Mouse (Mus musculus) layer of hippocampus, postnatal 36 days (tissue): ENCODE measurements around the gene Nap1l1. TPM values are rescaled to one million over a fixed set of nuclear protein-coding genes. Genes with fewer than 3 reads are reported as not detected.

Source experiments
- DNase-seq, 2 experiments: peaks; one replicate each; pipeline ENCODE4 v3.0.0; 2022
- total RNA-seq, 2 experiments: library from RNA; stranded (reverse); gene quantifications; 2 replicates each; pipeline ENCODE4 v1.2.3; 2021

Gene Nap1l1
- total RNA-seq, 2 experiments from 2014 or later = 156 to 179 TPM

DNA sequence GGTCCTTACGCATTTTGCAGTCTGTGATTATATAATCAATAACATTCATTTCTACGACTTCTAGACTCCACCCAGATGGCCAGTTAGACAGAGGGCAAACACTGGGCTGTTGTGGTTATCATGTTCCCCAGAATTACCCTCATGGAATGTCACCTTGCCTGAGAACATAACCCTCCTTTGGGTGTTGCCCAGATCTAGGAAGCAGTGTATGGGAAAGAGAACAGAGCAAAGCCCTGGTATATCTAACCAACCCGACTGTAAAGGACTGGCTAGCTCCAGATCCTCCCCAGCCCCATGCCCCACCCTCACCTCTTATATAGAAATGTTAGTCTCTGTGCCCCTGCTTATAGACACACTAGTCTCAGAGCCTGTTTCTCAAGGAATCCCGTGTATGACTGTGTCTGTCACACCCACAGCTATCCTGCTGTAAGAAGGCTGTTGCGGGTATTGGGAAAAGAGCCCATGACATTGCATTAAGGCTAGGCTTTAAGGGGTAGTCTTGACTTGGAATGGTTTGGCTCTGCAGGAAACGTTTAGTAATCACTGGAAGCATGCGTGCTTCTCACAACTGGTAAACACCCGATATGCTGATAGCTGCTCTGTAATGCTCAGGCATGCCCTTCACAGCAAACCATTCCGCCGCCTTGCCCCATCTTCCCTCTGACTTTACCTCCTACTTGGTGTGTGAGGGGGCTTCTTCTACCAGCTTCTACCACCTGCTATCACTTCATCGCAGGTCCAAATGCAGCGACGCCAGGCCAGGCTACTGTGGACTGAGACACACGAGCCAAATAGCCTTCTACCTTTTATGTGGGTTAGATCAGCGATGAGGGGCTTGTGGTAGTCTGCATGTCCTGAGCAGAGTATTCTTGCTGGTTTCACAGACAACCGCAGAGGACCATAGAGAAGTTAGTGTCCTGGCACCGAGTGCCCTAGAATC is 42.3 kb downstream of the Nap1l1 start:
- no peak for DNase-seq

DNA sequence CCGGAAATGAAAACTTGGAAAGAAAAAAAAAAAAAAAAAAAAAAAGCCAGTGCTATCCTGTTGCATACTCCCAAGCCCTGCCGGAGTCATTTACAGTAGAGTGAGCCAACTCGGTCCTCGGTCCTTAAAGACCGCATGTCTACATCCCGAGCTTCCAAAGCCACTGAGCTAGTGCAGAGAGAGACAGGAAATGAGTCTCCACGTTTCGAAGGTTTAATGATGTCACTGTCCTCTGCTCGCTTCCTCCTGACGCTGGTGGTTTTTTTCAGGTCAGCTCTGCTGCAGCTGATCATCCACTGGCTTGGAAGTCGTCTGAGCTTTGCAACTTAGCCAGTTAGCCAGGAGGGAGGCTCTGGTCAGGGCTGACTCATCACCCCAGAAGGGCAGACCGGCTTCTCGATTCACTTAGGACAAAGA is 43.2 kb downstream of the Nap1l1 start:
- DNase-seq = no peak

DNA sequence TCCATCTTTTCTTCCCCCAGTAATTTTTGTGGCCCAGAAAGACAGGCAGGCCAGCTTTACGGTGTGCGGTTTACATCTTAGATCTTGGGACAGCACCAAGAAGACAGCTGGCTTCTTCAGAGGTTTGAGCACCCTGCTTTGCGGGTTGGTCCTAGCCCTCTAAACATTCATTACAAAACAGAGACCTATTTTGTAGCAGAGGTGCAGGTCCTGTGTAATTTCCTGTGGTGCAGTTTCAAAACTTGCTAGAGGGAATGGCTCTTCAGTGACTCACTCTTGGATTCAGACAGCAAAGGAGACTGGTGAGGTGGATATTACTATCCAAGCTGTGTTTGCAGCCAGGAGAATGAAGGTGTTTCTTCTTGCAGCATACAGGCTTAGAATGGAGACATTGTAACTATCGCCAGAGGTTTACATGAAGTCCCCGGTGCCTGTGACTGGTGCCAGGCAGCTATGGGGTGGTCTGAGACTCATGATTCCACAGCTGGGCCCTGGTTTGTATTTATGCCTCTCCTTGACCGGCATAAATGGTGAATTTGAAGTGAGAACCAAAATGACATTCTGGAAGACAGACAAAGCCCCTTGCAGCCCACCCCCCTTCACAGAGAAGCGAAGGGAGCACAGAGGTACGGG is 43.9 kb downstream of the Nap1l1 start:
- no peak for DNase-seq

DNA sequence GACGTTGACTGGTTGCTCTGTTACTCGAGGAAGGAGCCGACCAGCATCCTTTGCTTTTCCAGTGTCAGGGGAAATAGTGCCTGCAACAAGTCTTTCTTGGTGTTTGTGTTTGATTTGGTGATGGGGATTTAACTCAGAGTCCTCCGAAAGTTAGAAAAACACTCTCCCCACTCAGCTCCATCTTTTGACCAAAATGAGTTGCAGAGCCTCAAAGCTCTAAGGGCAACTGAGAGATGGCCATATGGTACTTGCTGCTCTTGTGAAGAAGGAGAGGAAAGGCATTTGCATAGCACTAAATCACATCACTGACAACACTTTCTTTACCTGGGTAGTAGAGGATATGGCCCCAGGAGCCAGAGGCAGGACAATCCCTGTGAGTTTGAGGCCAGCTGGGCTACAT is 45.3 kb downstream of the Nap1l1 start:
- DNase-seq = no peak

- DNase-seq = no peak
Observed at GRCm38 (mm10) chr10:111519620-111520370, 46.8 kb downstream of the Nap1l1 start.

- no peak for DNase-seq
Observed at GRCm38 (mm10) chr10:111520621-111521020, 47.6 kb downstream of the Nap1l1 start.

DNA sequence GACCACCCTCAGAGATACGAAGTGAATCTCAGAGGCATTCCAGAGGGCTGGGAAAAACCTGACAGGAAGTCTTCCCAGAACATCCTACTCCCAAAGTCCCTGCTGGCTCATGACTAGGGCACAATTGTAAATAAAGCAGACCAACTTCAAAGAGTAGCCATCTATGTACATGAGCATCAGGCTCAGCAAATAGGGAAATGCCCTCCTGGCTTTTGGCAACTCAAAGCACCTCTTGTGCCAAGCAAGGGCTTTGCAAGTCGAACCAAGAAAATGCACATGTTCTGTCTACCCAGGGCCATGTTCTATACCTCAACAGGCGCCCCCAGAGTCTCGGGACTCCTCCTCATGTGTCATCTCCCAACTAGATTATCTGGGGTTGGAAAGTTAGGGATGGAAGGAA is 48.6 kb downstream of the Nap1l1 start:
- DNase-seq = no peak

- no peak for DNase-seq
Observed at GRCm38 (mm10) chr10:111522230-111522629, 49.2 kb downstream of the Nap1l1 start.

- DNase-seq = no peak
Observed at GRCm38 (mm10) chr10:111523894-111524293, 50.9 kb downstream of the Nap1l1 start.

DNA sequence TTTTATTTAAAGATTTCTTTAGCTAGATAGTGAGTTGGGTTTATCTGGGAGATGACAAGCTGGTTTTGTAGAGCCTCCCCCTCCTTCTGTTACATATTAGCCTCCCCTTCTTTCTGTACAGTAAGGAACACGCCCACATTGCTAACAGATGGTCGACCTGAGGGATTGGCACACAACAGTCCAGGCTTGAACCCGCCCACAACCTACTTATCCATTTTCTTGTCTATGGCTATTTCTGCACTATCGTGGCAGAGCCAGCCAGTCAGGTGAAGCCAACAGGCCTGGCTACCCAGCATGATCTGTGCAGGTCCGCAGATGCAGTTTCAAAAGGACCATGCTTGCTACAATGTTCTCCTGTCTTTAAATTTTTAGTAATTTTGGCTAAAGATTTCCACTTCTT is 54.0 kb downstream of the Nap1l1 start:
- DNase-seq = no peak

DNA sequence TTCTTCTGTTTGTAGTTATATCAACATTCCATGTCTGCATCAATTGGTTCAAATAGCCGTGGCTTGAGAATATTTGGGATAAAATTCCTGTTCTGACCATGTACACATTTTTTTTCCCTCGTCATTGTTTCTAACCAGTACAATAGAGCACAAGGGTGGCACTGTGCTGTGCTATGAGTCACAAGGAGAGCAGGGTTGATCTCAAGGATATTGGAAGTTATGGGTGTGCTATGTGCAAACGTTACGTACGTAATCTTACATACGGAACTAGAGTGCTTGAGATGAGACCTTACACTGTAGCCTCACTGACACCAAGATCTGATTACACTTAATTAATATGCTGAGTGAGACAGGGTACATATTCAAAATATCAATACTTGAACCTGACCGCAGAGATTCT is 54.6 kb downstream of the Nap1l1 start:
- no peak for DNase-seq

- no peak for DNase-seq
Observed at GRCm38 (mm10) chr10:111528283-111528682, 55.3 kb downstream of the Nap1l1 start.

DNA sequence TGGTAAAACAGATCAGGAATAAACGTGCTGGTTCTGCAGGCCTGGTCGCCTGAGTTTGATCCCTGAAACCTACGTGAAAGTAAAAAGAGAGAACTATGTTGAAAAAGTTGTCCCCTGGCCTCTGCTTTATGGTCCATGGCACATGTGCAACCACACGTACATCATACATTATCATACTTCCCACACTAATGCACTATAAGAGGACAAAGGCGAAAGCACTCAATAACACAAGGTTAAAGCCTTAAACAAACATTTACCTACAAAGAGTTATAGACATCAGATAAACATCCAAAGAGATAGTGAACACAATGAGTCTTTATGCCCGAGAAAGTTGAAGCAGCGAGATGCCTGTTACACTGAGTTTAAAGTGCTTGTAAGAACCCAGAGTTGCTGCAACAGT is 57.4 kb downstream of the Nap1l1 start:
- no peak for DNase-seq

DNA sequence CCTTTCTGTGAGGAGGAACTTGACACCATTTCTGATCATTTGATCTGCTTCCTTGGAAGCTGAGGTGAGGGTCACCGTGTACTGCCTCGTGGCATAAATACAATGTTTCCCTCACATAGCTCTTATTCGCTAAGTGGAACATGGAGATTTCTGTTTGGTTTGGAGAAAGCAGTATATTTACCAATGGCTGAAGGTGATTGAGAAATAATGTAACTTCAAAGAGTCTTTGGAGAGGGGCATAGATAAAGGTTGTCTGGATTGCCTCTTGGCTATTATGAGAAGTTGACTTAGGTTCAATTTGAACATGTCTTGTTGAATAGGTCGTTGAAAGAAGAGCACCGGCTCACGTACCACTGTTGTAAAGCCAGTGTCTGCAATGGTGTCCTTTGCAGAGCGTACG is 61.7 kb downstream of the Nap1l1 start:
- no peak for DNase-seq

GRCm38 (mm10) chr10:111537410-111537809 is 64.4 kb downstream of the Nap1l1 start:
- no peak for DNase-seq

- peak in 1 of 2 experiments; percentile 35 for DNase-seq
Observed at GRCm38 (mm10) chr10:111539724-111540324, 66.8 kb downstream of the Nap1l1 start.

DNA sequence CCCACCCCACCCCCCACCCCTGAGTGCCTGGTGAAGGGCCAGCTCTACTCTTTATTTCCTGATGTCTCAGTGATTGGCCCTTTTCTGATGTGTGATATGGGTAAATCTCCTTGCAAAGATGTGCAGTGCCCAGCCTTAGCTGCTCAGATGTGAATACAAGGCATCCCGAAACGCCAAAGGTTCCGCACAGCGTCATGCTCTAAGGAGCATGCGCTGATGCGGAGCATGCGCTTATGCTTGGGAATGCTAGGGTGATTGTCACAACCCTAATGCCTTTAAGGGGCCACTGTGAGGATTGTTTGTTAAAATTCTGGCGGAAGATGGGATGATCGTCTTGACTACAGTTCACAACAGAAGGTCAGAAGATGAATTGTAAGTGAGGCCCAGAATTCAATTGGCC is 67.7 kb downstream of the Nap1l1 start:
- no peak for DNase-seq

DNA sequence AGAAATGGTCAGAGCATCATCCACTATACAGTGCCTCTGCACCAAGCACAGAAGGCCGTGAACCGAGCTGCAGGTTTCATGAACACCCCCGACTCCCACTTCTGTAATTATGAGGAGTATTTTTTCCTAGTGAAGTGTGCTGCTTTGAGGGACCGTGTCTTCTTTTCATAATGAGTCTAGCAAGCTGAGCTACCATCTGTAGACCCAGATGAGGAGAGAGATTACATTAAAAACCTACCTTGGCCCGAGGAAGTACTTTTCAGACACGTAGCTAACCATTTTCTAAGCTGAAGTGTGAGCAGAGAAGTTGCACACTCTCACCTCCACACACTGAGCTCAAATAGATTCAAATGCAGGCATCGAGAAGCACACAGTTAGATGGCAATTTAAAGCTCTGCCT is 70.1 kb downstream of the Nap1l1 start:
- DNase-seq = no peak

- no peak for DNase-seq
Observed at GRCm38 (mm10) chr10:111543781-111544260, 70.8 kb downstream of the Nap1l1 start.

DNA sequence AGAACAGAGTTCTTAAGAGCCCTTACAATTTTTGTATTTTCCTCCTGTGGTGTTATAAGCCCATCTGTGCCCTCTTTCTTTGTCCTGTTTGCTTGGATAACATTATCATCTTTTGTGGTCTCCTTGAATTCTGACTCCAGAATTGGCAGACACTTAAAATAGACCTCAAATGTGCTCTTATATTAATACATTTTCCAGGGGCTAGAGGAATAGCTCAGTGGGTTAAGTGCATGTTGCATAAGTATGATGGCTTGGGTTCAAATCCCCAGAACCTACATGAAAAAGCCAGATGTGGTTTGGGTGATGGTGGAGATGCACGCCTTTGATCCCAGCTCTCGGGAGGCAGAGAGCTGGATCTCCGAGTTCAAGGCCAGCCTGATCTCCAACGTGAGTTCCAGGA is 71.3 kb downstream of the Nap1l1 start:
- no peak for DNase-seq

DNA sequence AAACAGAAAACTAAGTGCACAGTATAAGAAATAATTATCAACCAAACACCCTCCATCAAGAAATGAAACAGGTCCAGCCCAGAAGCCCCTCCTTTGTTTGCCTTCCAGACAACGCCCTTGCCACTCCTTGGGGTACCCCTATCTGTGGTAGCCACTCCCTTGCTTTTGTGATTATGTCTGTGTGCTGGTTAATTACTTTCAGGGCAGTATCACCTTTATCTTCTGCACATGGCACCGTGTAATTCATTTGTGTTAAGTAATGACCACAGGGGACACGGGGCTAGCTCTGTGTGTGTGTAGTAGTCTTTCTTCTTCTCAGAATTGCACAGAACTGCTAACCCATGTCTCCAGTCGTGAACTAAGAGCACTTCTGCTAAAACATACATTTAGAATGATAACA is 72.6 kb downstream of the Nap1l1 start:
- DNase-seq = no peak
